Mouse (Mus musculus) telencephalon, adult 2 months (tissue): ENCODE measurements around the gene Stx11.
"Not testable (repeated sequence)": the region's sequence is repeated elsewhere in the genome, so short reads cannot be mapped to it uniquely, and the experiment has no call there.

ENCODE experiments used
- DNase-seq: peaks from one replicate; pipeline ENCODE4 v3.0.0-alpha.2; 2011; ENCODE audit warnings: low read depth, low spot score

Stx11 gene

DNA sequence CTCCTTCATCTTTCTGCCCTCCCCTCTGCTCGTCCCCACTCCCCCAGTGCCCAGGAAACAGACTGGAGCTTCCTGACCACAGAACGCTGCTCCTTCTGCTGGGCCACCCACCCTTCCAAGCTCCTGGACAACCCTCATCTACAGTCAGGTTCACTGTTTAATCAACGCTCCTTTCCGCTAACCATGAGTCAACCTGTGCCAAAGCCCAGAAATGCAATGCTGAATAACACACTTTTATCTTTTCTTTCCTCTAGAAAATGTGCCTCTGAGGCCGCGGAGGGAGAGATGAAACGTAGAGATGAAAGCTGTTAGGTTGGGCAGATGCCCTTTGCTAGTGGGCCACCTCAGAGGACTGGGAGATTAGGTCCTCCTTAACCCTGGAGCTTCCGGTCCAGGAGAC is 2.6 kb downstream of the Stx11 start:
- no peak for DNase-seq

DNA sequence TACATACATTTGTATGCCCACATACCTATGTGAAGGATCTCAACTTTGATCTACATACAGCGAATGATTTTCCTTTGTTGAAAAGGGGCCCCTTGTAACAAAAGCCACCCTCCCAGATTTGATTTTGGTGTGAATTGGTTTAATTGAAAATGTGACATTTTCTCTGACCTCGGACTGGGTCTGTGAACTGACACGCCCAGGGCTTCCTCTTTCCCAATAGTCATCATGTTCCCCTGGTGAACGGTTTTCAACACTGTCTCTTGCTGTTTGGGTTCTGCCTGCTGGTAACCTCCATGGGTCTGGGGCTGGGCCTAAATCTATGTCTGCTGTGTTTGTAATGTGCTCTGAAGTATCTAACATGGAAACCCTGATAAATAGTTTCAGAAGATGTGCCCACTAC is 6.8 kb downstream of the Stx11 start:
- DNase-seq, result no peak

DNA sequence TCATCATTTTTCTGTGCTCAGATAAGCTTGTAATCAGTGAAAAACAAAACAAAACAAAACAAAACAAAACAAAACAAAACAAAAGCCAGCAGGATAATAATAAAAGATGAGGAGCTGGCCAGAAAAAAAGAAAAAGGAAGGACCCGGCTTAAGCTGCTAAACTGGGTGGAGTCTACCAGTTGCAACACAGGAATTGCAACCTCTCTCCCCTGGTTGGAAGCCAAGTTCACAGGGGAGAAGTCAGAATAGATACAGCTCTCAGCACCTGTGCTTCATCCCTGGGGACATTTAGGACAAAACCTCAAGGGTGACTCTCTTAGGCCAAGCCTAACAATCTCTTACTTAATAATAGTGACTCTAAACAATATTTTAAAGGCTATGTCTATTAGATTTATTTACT is 8.3 kb downstream of the Stx11 start:
- DNase-seq, result no peak

DNA sequence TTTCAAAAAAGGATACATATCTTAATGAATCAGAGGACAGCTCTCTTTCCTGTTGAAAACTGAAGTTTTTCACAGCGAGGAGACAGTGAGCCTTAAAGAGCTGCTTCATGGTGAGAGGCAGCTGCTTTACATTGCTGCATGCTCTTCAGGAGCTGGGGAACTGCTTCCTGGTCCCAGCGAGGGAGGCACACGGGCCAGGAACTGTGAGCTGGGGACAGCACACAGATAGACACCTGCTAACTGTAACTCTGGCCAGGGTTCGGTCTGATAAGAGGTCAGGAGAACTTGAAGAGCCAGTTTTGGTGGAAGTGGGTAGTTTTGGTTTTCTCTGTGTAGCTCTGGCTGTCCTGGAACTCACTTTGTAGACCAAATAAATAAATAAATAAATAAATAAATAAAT is 12.7 kb downstream of the Stx11 start:
- not testable (repeated sequence) for DNase-seq

DNA sequence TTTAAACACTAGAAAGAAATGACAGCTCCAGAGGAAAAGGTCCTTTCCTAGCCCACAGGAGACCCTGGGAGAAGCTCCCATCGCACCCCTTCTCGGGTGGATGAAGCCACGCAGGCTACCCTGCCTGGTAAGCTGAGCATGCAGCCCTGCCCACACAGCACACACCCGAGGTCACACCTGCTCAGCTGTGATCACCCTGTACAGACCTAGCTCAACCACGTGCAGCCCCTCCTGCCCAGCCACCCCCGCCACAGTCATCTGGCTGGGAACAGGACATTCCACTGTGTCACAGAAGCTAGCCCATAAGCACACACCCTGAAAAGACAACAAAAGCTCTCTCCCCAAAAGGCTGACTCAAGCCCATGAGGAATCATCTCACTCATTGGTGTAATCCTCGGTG is 14.8 kb downstream of the Stx11 start:
- no peak for DNase-seq

DNA sequence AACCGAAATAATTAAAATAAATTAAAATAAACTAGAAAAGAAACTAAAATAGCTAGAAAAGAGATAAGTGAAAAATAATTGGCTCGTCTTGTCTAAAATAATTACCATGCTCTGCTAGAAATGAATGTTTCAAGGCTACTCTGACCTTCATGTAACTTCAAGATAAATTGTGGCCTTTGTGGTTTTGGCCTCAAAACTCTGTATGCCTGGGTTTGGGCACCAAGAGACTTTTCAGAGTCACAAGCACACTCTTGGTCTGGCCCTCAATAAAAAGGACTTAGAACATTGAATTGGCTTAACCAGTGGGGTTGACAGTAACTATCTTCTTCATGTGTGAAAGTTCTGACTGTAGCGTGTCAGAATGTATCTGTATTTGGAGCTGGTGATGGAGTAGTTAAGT is 16.5 kb downstream of the Stx11 start:
- no peak for DNase-seq

DNA sequence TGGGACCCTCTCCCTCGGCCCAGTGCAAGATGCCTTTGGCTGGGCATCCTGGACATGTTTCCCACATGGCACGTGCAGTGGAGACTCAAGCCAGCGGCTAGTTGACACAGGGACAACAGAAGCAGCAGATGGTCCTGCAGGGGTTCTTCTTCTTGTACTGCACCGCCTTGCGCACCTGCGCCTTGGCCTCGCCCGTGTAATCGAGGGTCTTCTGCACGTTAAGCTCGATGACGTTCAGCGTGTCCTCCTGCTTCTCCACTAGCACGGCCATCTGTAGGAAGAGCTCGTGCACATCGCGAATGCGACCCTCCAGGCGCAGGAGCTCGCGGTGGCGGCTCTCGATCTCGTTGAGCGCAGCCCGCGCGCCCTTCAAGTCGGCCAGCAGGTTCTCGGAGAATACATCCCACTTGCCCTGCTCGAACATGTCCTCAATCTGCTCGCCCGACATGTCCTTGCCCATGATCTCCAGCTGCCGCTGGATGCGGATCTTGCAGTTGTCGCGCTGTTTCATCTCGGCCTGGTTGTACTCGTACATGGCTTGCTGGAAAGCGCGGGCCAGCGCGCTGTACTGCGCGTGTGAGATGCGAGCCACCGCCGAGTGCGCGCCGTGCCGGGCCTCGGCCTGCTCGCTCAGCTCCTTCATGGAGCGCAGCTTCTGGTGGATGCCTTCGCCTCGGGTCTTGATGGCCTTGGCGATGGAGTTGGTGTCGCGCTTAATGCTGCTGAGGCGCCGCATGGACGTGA is 22.9 kb downstream of the Stx11 start:
- no peak for DNase-seq

DNA sequence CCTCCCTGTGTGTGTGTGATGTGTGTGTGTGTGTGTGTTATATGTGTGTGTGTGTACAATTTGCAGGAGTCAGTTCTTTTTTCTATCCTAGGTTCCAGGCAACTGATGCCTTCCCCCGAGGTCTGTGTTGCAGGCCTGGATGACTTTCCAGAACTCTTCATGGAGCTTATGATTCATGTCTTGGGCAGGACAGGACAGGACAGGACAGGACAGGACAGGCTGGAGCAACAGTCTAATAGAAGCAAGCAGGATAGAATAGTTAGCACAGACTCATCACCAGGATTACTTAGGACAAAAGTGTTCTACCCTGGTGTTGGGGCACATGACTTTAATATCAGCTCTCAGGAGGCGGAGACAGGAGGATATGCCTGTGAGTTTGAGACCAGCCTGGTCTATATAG is 25.3 kb downstream of the Stx11 start:
- no peak for DNase-seq

DNA sequence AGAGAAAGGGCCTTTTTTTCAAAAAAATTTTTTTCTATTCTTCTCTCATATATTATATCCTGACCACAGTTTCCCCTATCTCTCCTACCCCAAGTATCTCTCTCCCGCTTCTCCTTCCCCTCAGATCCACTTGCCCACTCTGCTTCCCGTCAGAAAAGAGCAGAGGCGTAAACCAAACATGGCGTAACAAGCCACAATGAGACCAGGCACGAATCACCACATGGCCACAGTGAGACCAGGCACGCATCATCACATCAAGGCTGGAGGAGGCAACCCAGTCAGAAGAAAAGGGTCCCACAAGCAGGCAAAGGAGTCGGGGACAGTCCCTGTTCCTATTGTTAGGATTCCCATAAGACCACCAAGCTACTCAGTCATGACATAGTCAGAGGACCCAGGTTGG is 28.0 kb downstream of the Stx11 start:
- no peak for DNase-seq

DNA sequence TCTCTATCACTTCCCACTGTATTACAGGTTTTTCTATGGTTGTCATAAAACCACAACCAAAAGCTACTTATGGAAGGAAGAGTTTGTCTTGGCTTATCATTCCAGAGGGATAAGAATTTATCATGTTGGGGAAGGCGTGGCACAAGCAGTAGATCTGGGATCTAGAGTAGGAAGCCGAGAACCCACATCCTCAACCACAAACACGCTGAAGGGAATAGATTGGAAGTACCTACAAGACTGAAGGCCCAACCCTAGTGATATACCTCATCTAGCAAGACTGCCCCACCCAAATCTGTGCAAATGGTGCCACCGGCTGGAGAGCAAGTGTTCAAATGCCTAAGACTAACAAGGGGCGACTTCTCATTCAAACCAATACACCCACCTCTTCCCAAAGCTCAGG is 28.5 kb downstream of the Stx11 start:
- DNase-seq, result no peak

DNA sequence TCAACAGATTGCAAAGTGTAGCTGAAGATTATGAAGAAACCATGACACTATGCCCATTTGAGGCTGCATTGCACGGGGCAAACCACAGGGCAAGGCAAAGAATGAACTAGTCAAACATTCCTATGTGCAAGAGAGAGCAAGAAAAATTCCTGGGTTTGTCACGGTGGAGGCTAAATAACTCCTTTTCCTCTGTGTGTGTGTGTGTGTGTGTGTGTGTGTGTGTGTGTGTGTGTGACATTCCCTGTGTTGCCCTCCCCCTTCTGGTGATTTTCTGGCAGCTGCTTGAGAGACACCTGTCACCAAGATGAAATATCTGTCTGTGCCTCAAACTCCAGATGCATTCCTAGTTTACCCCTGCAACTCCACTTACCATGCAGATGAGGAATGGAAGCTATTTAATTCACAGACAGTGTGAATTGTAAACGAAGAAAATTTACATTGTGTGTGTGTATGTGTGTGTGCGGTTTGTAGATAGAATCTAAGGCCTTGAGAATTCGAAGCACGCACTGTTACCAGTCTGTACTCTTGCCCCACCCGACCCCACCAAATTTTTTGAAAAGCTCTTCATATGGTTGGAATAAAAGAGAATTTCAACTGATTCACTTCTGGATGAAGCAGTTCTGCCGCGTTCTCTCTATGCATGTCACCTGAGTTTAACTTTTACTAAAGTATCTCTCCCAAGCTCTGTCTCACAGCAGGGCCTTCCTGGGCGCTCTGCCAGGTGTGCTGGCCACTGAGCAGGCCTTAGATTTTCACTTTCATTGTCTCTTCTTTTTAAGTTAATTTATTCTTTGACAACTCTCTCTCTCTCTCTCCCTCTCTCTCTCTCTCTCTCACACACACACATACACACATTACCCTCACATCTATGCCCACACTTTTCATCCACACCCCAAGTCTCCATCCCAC is 32.4 kb downstream of the Stx11 start:
- DNase-seq, result no peak

DNA sequence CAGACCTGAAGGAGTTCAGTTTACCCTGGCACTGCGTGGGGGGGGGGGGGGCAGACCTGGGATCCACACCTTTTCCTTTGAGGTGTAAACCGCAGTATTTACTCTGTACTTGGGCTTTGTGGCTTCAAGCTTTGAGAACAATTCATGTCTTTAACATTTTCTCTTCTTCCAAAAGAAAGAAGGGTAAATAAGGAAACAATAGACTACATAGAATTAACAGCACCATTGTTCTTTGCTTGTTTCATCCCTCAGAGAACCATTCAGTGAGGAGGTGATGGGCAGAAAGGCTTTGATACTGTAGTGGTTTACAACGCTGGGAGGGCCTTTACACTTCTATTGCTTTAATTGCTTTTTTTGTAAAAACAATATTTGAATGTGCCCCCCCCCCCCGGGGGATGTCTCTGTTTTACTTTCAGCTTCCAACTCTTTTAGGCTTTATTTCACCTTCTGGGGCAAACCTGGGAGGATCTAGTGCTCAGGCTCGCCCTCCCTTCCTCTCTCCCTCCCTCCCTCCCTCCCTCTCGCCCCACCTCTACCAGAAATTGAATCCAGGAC is 33.7 kb downstream of the Stx11 start:
- no peak for DNase-seq

DNA sequence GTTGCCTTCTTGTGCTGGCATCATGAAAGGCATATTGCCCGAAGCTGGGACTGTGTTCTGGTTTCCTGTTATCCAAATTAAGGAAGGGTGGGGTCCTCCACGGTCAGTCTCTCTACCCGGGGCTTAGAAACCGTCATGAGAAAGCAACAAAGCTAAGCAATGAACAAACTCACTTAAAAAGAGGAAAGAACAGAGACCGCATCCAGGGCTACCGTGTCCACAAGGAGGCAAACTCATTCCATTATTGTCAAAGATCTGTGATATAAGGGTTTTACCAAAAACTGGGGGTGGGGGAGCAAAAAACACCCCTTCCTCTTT is 34.3 kb downstream of the Stx11 start:
- DNase-seq, result no peak

DNA sequence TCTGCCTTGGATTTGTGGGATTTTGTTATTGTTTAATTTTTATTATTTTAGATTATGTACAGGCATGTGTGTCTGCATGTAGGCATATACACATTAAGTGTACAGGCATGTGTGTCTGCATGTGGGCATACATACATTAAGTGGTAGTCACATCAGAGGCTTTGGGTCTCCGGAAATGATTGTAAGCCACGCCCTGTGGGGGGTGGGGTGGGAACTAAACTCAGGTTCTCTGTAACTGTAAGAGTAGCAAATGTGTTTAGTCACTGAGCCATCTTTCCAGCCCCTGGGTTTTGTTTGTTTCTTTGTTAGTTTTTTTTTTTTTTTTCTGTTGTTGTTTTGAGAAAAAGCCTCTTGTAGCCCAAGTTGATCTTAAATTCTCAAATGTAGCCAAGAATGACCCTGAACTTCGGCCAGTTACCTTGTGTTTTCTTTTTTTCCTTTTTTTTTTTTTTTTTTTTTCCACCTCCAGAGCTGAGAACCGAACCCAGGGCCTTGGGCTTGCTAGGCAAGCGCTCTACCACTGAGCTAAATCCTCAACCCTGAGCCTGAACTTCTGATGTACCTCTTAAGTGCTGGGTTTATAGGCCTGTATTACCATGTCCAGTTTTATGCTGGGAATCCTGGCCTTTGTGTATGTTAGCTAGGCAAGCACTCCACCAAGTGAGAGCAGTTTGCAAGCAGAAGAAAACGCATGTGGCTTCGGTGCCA is 34.8 kb downstream of the Stx11 start:
- DNase-seq, result no peak

DNA sequence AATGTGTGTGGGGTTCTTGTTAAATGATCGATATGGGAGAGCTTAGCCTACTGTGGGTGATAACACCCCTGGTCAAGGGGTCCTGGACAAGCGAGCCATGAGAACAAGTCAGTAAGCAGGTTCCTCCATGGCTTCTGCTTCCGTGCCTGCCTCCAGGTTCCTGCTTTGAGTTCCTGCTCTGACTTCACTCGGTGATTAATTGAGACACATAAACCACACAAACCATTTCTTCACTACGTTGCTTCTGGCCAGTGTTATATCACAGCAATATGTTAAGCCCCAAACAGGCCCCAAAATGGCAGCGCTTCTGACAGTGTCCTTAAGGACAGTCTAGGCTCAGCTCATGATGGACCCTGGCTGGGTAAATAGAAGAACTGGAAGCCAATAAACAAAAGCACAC is 35.9 kb downstream of the Stx11 start:
- no peak for DNase-seq

DNA sequence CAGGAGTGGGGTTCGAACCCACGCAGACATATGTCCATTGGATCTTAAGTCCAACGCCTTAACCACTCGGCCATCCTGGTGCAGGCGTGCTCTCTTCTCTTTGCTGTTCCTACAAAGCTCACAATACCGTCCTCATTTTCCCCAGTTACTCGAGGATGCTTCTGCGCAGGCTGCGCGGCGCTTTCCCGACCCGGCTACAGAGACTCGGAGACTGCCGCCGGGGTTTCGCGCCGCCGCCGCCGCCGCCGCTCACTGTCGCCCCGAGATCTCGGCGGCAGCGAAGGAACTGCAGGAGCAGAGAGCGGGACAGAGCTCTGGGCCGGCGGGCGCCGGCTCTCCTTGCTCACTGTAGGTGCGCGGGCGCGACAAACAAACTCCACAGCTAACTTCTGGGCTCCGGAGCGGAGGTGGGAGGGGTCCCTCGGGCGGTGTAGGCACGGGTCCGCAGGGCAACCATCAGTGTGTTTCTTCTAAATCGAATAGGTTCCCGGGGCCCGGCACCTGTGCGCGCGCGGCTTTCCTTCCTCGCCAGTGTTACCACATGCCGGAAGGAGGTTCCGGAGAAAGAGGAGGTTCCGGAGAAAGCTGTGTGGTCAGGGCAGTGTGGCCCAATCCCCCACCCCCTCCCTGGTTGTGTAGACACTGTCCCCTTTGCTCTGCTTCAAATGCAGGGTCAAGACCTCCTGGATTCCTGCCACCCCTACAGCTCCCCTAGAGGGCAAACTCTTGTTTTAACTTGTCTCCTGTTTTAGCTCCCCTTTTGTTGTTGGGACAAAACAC is 41.3 kb downstream of the Stx11 start:
- DNase-seq, result peak; percentile 96

DNA sequence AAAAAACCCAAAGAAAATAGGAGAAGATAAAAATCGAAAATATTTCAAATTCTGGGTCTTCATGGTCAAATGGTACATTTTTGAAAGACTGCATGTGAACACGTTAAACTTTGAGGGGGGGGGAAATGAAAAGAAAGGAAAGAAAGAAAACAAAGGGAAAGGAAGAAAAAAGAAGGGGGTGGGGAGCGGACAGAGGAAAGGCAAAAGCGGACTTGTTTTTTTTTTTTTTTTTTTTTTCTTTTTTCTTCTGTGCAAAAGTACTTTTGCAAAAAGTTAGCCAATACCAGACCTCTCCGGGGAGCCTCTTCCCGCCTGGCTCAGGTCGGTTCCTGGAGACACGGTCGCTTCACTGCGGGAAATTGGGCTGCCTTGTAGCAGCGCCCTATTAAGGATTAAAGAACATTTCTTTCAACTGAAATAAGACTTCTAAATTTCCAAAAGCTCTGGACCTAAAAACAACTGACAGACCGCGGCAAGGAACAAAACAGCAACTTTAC is 42.0 kb downstream of the Stx11 start:
- no peak for DNase-seq

DNA sequence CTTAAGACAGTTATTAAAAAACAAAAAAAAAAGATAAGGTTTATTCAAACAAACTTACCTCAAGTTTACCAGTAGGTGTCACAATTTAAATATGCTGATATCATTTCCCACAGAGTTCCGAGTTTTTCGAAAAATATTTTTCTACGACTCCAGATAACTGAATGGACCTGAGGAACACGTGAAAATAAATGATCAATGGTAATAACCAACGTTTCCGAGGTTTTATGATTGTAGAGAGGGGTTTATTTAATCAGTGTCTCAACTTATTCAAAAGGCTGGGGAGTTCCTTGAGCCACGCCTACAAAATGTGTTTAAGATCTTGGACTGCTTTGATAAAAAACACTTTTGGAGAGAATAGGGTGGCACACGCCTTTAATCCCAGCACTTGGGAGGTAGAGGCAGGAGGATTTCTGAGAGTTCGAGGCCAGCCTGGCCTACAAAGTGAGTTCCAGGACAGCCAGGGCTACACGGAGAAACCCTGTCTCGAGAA is 42.5 kb downstream of the Stx11 start:
- DNase-seq, result no peak

DNA sequence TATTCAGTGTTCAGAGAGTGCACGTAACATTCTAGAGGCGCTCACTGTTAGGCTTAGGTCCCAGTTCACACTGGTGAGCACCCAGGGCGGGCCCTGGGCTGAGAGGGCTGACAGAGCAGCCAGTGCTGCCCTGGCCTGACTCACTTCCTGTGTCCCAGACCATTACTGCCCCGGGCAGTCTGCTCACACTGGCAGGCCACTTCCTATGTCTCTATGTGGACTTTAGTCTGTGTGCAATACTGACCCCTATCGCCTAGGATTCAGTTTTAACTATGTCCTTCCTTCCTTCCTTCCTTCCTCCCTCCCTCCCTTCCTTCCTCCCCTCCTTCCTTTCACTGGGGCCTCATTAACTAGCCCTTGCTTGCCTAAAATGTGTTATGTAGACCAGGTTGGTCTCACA is 44.8 kb downstream of the Stx11 start:
- DNase-seq, result no peak

DNA sequence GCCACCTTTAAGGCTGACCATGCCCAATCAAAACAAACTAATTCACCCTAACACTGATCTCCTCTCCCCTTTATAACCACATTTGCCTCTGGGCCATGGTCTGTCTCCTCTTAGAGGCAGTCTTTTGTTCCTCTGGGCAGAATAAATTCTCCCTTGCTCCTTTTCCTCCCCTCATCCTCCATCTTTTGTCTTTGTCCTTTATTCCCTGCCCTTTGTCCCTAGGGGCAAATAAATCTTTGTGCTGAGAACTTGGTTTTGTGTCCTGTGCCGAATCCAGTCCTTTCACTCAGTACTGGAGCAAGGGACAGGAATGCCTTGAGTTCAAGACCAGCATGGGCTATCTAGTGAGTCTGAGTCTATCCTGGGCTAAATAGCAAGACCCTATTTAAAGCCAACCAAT is 46.5 kb downstream of the Stx11 start:
- DNase-seq, result no peak

DNA sequence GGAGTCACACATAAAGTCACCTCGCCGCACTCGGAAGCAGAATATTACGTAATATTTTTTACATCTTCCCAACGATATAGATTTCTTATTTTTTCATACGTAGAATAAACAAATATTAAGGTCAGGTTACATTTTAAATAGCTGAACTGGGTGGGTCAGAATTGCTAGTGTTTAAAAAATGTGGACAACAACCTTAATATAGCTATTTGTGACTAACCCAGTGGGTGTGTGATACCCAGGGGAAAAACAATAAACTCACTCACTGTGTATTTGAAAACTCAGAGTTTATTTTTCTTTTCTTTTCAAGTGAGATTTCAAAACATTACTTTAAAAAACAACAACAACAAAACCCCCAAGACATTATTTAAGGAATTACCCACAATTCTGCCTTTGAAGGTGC is 47.7 kb downstream of the Stx11 start:
- DNase-seq, result no peak
